Mouse (Mus musculus): ENCODE results near the gene Cckbr. TPM values are rescaled to one million over a fixed set of nuclear protein-coding genes. Genes with fewer than 3 reads are reported as not detected.

Gene Cckbr
- polyA plus RNA-seq, 1 experiment = not detected

GRCm38 (mm10) chr7:105476683-105477432 is 51.3 kb downstream of the Cckbr start:
- Histone ChIP-seq H3K27ac (replicated peaks; ENCODE audit: low read depth, low read length) (0 out of 2 replicates have a peak overlapping the region, but pooled peaks have one; percentile 39), H3K4me1 (ENCODE audit: control insufficient read depth, insufficient read depth, insufficient read length, low read length) (peaks cover 10% of the 10 kb centered on the region), H3K4me3 (ENCODE audit: insufficient read depth, low read depth, low read length) (no peak overlapping the region)

GRCm38 (mm10) chr7:105477433-105477700 is 51.8 kb downstream of the Cckbr start:
- no peak overlapping the region for H3K4me3 ChIP-seq (ENCODE audit: insufficient read depth, low read depth, low read length)
- peaks cover 10% of the 10 kb centered on the region for H3K4me1 ChIP-seq (ENCODE audit: control insufficient read depth, insufficient read depth, insufficient read length, low read length)
- H3K27ac ChIP-seq (replicated peaks; ENCODE audit: low read depth, low read length) = 0 out of 2 replicates have a peak overlapping the region, but pooled peaks have one; percentile 39

GRCm38 (mm10) chr7:105477841-105478240 is 52.3 kb downstream of the Cckbr start:
- no peak overlapping the region for H3K4me3 ChIP-seq (ENCODE audit: insufficient read depth, low read depth, low read length)
- peaks cover 11% of the 10 kb centered on the region for H3K4me1 ChIP-seq (ENCODE audit: control insufficient read depth, insufficient read depth, insufficient read length, low read length)
- no peak overlapping the region for H3K27ac ChIP-seq (replicated peaks; ENCODE audit: low read depth, low read length)

GRCm38 (mm10) chr7:105478344-105478743 is 52.8 kb downstream of the Cckbr start:
- no peak overlapping the region for H3K27ac ChIP-seq (replicated peaks; ENCODE audit: low read depth, low read length)

GRCm38 (mm10) chr7:105479232-105479631 is 53.7 kb downstream of the Cckbr start:
- Histone ChIP-seq H3K27ac (replicated peaks; ENCODE audit: low read depth, low read length) (no peak overlapping the region), H3K4me1 (ENCODE audit: control insufficient read depth, insufficient read depth, insufficient read length, low read length) (peaks cover 15% of the 10 kb centered on the region), H3K4me3 (ENCODE audit: insufficient read depth, low read depth, low read length) (no peak overlapping the region)

More at GRCm38 (mm10) chr7:105478344-105478743, 52.8 kb downstream of the Cckbr start:
- Histone ChIP-seq H3K4me3 (ENCODE audit: insufficient read depth, low read depth, low read length) (no peak overlapping the region), H3K4me1 (ENCODE audit: control insufficient read depth, insufficient read depth, insufficient read length, low read length) (peaks cover 15% of the 10 kb centered on the region)

GRCm38 (mm10) chr7:105480081-105480480 is 54.5 kb downstream of the Cckbr start:
- Histone ChIP-seq H3K4me3 (ENCODE audit: insufficient read depth, low read depth, low read length) (peak overlapping the region; percentile 70), H3K4me1 (ENCODE audit: control insufficient read depth, insufficient read depth, insufficient read length, low read length) (peaks cover 11% of the 10 kb centered on the region), H3K27ac (replicated peaks; ENCODE audit: low read depth, low read length) (peak overlapping the region; percentile 88)

- Histone ChIP-seq H3K4me3 (ENCODE audit: insufficient read depth, low read depth, low read length) (peak overlapping the region; percentile 70), H3K4me1 (ENCODE audit: control insufficient read depth, insufficient read depth, insufficient read length, low read length) (peaks cover 10% of the 10 kb centered on the region), H3K27ac (replicated peaks; ENCODE audit: low read depth, low read length) (peak overlapping the region; percentile 88)
Observed at GRCm38 (mm10) chr7:105480561-105481504, 55.3 kb downstream of the Cckbr start.

GRCm38 (mm10) chr7:105481505-105482411 is 56.2 kb downstream of the Cckbr start, which contains the start of gene Cavin3:
Gene Cavin3, minus strand, starts transcription at chr7:105482300.
- H3K27ac ChIP-seq (replicated peaks; ENCODE audit: low read depth, low read length) = peak within 1 kb of the TSS; percentile 88
- peaks cover 7% of the 10 kb centered on the region for H3K4me1 ChIP-seq (ENCODE audit: control insufficient read depth, insufficient read depth, insufficient read length, low read length)
- peak within 1 kb of the TSS; percentile 70 for H3K4me3 ChIP-seq (ENCODE audit: insufficient read depth, low read depth, low read length)

GRCm38 (mm10) chr7:105482426-105482825 is 56.9 kb downstream of the Cckbr start:
- Histone ChIP-seq H3K4me1 (ENCODE audit: control insufficient read depth, insufficient read depth, insufficient read length, low read length) (peaks cover 5% of the 10 kb centered on the region; the same call in 1 of the 2 replicates), H3K27ac (replicated peaks; ENCODE audit: low read depth, low read length) (peak overlapping the region; percentile 86), H3K4me3 (ENCODE audit: insufficient read depth, low read depth, low read length) (peak overlapping the region; percentile 70)

- H3K4me1 ChIP-seq (ENCODE audit: control insufficient read depth, insufficient read depth, insufficient read length, low read length) = peaks cover 5% of the 10 kb centered on the region; the same call in 1 of the 2 replicates
- H3K4me3 ChIP-seq (ENCODE audit: insufficient read depth, low read depth, low read length) = no peak overlapping the region
- H3K27ac ChIP-seq (replicated peaks; ENCODE audit: low read depth, low read length) = no peak overlapping the region
Observed at GRCm38 (mm10) chr7:105485029-105485428, 59.5 kb downstream of the Cckbr start.

- Histone ChIP-seq H3K27ac (replicated peaks; ENCODE audit: low read depth, low read length) (peak overlapping the region; percentile 56; the same call in 1 of the 2 replicates), H3K4me3 (ENCODE audit: insufficient read depth, low read depth, low read length) (no peak overlapping the region), H3K4me1 (ENCODE audit: control insufficient read depth, insufficient read depth, insufficient read length, low read length) (peaks cover 5% of the 10 kb centered on the region; the same call in 1 of the 2 replicates)
Observed at GRCm38 (mm10) chr7:105487104-105487876, 61.8 kb downstream of the Cckbr start.

- no peak overlapping the region for H3K27ac ChIP-seq (replicated peaks; ENCODE audit: low read depth, low read length)
- no peaks in the 10 kb centered on the region for H3K4me1 ChIP-seq (ENCODE audit: control insufficient read depth, insufficient read depth, insufficient read length, low read length)
- H3K4me3 ChIP-seq (ENCODE audit: insufficient read depth, low read depth, low read length) = no peak overlapping the region
Observed at GRCm38 (mm10) chr7:105497881-105498280, 72.3 kb downstream of the Cckbr start.

GRCm38 (mm10) chr7:105498854-105499492 is 73.4 kb downstream of the Cckbr start:
- no peak overlapping the region for H3K4me3 ChIP-seq (ENCODE audit: insufficient read depth, low read depth, low read length)
- H3K27ac ChIP-seq (replicated peaks; ENCODE audit: low read depth, low read length) = no peak overlapping the region
- H3K4me1 ChIP-seq (ENCODE audit: control insufficient read depth, insufficient read depth, insufficient read length, low read length) = no peaks in the 10 kb centered on the region
